Mouse (Mus musculus): ENCODE results near the gene Mb.

DNA sequence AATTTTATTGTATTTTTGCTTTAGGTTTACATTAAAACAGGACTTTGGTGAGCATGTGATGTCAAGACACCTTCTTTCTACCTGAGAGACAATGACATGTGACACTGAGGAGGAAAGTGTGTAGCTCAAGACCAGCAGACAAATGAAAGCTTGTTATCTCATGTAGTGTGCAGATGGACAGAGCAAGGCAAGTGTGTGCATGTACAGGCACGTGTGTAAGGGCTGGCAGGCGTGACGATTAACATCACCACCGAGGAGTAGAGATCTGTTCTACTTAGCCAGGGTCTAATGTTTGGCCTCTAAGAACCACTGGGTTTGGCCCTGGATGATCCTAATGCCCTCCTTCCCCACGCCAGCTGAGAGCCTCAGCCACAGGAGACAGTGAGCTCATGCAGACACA lies 40.1 kb upstream of the Mb start:
- TF ChIP-seq MAFK (IDR thresholded peaks at IDR 0.05; ENCODE audit: insufficient read depth, low read depth, low read length): no peak
- TF ChIP-seq CHD2 (IDR thresholded peaks at IDR 0.05; ENCODE audit: low read depth, low read length): no peak
- no peak for TF ChIP-seq ZNF384 (IDR thresholded peaks at IDR 0.05; ENCODE audit: low read depth, low read length)

All from ES-E14 (cell line).